Mouse (Mus musculus): ENCODE measurements around the gene Naaladl1. TPM values are rescaled to one million over a fixed set of nuclear protein-coding genes. Genes with fewer than 3 reads are reported as not detected.

Gene Naaladl1
- polyA plus RNA-seq, 1 experiment, result 0.80 TPM

DNA sequence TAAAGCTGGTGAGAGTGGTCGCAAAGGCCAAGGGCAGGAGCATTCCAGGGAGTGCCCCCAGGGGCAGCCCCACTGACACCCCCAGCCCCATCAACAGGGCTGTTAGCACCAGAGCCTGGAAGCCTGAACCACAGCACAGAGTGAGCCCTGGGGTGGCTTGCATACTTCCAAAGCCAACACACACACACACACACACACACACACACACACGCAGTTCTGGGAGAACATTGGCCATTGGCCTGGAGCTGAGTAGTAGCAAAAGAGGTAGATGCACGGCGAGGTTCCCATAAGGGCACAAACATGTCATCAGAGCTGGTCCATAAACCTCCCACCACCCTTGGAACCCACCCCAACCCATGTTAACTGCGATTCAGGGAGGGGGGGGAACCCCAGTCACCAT lies 39.0 kb upstream of the Naaladl1 start:
- peaks cover 12% of the 10 kb centered on the region for H3K4me1 ChIP-seq (ENCODE audit: control insufficient read depth, insufficient read depth, low read length)
- H3K4me3 ChIP-seq (ENCODE audit: insufficient read depth, low read length), result peak overlapping the region; percentile 56
- TF ChIP-seq POLR2A (IDR thresholded peaks at IDR 0.05; ENCODE audit: borderline replicate concordance, low read depth, low read length), result no peak
- no peak for TF ChIP-seq CTCF (IDR thresholded peaks at IDR 0.05; ENCODE audit: low read depth, low read length)
- no peak overlapping the region for H3K27ac ChIP-seq (ENCODE audit: insufficient read depth, low read depth, low read length)

DNA sequence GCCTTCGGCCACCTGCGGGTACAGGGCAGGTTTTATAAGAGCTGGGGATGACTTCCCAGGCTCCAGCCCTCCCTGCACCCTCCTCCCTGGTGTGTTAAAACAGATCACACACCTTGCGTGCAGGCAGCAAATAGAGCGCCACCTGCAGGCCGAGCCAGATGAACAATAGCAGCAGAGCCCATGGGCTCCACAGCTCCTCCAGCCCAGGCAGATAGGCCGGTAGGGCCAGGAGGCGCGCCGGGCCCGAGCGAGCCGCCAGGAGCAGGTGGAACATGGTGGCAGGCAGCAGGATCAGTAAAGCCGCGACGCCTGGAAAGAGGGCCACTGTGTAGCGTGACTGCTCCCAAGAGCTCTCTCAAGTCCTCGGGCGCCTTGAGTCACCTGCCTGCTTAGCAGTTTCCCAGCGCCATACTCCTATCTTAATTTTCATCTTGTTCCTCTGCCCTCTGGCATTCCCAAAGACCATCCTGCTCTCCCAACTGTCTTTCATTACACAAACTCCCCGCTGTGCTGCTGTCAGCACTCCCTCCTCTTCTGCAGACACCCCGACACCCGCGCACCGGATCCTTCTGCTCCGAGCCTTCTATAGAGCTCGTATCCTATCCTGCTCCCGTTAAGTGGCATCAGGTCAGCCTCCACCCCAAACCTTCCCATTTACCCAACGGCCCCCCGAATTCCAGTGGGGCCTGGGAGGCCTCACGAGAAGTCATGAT lies 38.4 kb upstream of the Naaladl1 start:
- Histone ChIP-seq H3K27ac (ENCODE audit: insufficient read depth, low read depth, low read length) (peak overlapping the region; percentile 31), H3K4me3 (ENCODE audit: insufficient read depth, low read length) (peak overlapping the region; percentile 56), H3K4me1 (ENCODE audit: control insufficient read depth, insufficient read depth, low read length) (peaks cover 12% of the 10 kb centered on the region)
- TF ChIP-seq POLR2A (IDR thresholded peaks at IDR 0.05; ENCODE audit: borderline replicate concordance, low read depth, low read length) (no peak), CTCF (IDR thresholded peaks at IDR 0.05; ENCODE audit: low read depth, low read length) (peak; percentile 88)

DNA sequence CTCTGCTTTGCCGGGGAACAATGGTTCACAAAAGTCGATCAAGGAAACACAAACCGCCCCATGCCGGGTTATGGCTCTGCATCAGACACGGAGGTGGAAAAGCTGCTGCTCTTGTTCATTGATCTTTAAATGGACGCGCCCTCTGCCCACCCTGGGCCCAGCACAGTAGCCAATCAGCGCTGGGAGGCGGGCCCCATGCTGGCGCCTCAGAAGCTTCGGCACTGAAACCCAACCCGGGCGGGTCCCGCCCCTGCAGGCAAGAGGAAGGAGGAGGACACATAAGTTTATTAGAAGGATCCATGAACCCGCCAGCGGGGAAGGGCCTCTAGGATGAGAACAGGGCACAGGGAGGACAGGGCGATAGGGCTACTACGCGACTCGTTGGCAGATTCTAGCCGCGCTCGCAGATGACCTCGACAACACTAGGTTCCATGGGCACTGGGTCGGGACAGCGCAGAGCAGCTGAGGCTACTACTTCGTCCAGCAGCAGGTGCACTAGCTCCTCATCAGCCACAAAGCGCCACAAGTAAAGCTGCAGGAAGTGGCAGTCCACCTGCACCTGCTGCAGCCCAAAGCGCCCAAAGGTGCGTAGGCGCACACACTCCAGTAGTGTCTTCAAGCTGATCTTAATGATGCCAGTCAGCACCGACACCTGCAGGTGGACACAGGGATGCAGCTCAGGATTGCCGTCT lies 37.7 kb upstream of the Naaladl1 start, which contains the start of gene Tm7sf2:
Gene Tm7sf2 (minus strand): TSS at position 650 of the 692 bp plus-strand sequence.
- no peak for TF ChIP-seq POLR2A (IDR thresholded peaks at IDR 0.05; ENCODE audit: borderline replicate concordance, low read depth, low read length)
- TF ChIP-seq CTCF (IDR thresholded peaks at IDR 0.05; ENCODE audit: low read depth, low read length), result no peak
- peaks cover 7% of the 10 kb centered on the region for H3K4me1 ChIP-seq (ENCODE audit: control insufficient read depth, insufficient read depth, low read length)
- H3K27ac ChIP-seq (ENCODE audit: insufficient read depth, low read depth, low read length), result peak within 1 kb of the TSS; percentile 31
- peak within 1 kb of the TSS; percentile 56 for H3K4me3 ChIP-seq (ENCODE audit: insufficient read depth, low read length)

DNA sequence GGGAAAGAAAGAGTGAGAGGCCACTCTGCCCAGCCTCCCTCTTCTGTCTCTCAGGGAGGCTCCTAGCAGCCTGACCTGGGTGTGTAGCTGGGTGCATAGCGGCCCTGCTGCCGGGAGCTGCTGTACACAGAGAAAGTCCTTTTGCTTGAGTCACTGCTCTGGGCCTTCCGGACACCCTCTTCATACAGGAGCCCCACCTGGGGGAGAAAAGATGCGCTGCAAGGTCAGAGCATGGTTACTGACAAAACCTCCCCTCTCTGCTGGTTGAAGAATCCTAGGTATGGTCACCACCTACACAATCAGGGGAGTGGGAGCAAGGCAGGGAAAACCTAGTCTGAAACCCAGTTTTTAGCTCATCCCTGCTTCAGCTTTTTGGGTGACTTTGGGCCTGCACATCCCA lies 36.6 kb upstream of the Naaladl1 start:
- TF ChIP-seq POLR2A (IDR thresholded peaks at IDR 0.05; ENCODE audit: borderline replicate concordance, low read depth, low read length), result no peak
- TF ChIP-seq CTCF (IDR thresholded peaks at IDR 0.05; ENCODE audit: low read depth, low read length), result no peak
- Histone ChIP-seq H3K4me1 (ENCODE audit: control insufficient read depth, insufficient read depth, low read length) (peaks cover 11% of the 10 kb centered on the region), H3K4me3 (ENCODE audit: insufficient read depth, low read length) (no peak overlapping the region), H3K27ac (ENCODE audit: insufficient read depth, low read depth, low read length) (no peak overlapping the region)

DNA sequence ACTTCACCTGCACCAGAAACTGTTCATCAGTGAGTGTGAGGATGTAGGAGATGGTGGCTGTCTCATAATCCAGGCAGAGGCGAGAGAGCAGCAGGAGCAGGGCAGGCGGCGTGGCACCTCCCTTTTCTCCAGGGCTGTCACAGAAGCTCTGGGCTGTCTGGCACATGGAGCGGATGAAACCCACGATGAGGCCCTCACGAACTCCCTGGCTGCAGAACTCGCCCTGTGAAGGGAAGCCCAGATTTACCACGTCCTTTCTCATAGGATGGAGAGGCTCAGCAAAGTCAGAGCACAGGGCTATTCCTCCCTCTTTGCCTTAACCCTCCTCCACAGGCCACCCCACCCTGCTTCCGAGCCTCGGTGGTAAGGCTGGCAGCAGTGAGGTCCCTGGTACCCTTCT lies 35.7 kb upstream of the Naaladl1 start:
- no peak overlapping the region for H3K4me3 ChIP-seq (ENCODE audit: insufficient read depth, low read length)

DNA sequence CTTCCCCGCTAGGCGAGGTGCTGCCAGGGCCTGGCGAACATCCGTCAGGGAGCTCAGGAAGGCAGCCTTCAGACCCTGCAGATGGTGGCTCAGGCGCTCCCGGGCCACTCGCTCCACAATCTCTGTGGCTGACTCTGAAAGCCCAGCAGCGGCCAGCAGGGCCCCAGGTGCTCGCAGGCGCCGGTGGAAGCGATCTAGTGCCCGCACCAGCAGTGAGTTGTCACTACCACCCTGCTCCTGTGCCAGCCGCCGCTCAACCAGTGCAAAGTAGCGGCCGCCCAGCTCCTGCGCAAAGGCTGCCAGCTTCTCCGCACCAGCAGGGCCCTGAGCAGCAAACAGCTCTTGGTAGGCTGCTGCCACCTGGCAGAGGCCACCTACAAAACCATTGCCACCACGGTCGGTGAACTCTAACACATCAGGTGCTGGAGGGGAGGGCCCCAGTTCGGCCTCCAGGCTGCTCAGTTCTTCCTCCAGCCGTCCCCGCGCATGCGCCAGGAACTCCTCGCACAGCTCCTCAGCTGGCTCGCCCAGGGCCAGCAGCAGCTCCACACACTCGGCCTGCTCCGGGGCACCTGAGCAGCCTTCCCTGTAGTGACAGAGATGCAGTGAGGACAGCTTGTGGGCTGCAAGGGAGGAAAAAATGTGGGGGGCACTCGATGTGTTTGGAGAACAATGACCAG lies 34.9 kb upstream of the Naaladl1 start:
- no peak for TF ChIP-seq POLR2A (IDR thresholded peaks at IDR 0.05; ENCODE audit: borderline replicate concordance, low read depth, low read length)
- TF ChIP-seq CTCF (IDR thresholded peaks at IDR 0.05; ENCODE audit: low read depth, low read length), result no peak
- Histone ChIP-seq H3K27ac (ENCODE audit: insufficient read depth, low read depth, low read length) (no peak overlapping the region), H3K4me1 (ENCODE audit: control insufficient read depth, insufficient read depth, low read length) (peaks cover 26% of the 10 kb centered on the region), H3K4me3 (ENCODE audit: insufficient read depth, low read length) (no peak overlapping the region)

More for the DNA sequence above, 35.7 kb upstream of the Naaladl1 start:
- TF ChIP-seq POLR2A (IDR thresholded peaks at IDR 0.05; ENCODE audit: borderline replicate concordance, low read depth, low read length), result no peak
- TF ChIP-seq CTCF (IDR thresholded peaks at IDR 0.05; ENCODE audit: low read depth, low read length), result no peak
- peaks cover 18% of the 10 kb centered on the region for H3K4me1 ChIP-seq (ENCODE audit: control insufficient read depth, insufficient read depth, low read length)
- H3K27ac ChIP-seq (ENCODE audit: insufficient read depth, low read depth, low read length), result no peak overlapping the region

DNA sequence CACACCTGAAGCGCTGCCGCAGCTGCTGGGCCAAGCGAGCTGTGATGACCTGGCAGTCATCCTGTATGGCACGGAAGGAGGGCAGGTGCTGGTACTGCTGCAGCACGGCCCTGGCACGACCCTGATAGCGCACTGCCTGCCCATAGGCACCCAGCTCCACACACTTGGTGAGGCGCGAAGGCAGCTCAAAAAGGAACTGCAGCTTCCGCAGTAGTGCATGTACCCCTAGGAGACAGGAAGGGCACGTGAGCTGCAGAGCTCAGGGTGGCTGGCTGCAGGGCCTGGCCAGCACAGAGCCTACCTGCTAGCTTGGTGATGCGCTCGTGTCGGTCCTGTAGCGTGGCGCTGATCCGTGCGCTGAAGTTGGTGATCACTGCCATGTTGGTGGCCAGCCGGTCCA lies 34.3 kb upstream of the Naaladl1 start:
- H3K4me1 ChIP-seq (ENCODE audit: control insufficient read depth, insufficient read depth, low read length), result peaks cover 31% of the 10 kb centered on the region
- H3K27ac ChIP-seq (ENCODE audit: insufficient read depth, low read depth, low read length), result no peak overlapping the region
- TF ChIP-seq CTCF (IDR thresholded peaks at IDR 0.05; ENCODE audit: low read depth, low read length), result no peak
- TF ChIP-seq POLR2A (IDR thresholded peaks at IDR 0.05; ENCODE audit: borderline replicate concordance, low read depth, low read length), result no peak
- no peak overlapping the region for H3K4me3 ChIP-seq (ENCODE audit: insufficient read depth, low read length)

DNA sequence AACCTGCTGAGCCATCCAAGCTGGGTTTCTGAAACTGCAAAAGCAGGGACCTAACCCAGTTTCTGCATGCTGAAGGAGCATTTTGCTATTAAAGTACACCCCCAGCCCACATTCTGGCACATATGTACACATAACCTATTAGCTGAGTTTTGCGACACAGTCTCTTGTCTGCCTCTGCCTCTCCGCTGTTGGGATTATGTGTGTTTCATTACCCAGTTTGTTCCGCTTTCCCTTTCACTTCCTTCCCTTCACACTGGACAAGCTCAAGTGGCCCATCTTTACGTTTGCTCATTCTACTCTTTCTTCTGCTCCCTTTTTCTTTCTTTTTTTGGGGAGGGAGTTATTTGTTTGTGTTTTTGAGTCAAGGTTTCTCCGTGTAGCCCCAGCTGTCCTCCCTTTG lies 31.7 kb upstream of the Naaladl1 start:
- Histone ChIP-seq H3K4me1 (ENCODE audit: control insufficient read depth, insufficient read depth, low read length) (peaks cover 25% of the 10 kb centered on the region), H3K27ac (ENCODE audit: insufficient read depth, low read depth, low read length) (peak overlapping the region; percentile 85), H3K4me3 (ENCODE audit: insufficient read depth, low read length) (peak overlapping the region; percentile 43)
- TF ChIP-seq CTCF (IDR thresholded peaks at IDR 0.05; ENCODE audit: low read depth, low read length) (no peak), POLR2A (IDR thresholded peaks at IDR 0.05; ENCODE audit: borderline replicate concordance, low read depth, low read length) (no peak)

DNA sequence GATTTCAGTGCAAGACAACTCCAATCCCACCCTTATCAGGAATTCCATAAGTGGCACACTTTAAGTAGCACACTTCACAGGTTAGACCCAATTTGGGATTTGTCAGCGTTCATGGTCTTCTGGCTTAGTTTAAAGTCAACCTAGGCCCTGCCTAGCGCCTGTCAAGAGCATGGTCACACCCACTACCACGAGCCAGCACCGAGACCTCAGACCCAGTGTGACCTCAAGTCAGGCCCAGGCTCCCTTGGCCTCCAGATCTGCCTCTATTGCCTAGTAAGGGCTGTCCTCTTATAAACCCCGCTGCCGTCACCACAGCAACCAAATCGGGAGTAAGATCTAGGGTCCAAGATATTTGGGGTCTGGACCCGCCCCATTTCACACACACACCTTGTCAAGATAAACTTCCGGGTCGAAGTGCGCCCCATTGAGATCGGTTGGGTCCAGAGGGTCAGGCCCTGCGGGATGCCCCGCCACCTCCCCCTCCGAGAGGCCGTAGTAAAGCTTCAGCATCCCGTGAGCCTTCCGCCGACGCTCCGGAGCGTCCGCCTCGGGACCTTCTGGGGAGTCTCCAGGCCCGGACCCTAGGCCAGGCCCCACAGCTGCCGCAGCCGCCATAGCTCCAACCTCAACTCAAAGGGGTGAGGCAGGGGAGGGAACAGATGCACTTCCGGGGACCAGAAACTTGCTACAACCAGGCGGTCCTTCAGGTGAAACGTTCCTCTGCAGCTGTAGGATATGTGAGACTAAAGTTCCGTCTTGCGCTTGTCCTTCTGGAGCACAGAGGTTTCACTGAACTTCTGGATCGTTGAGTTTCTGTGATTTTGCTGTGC lies 28.8 kb upstream of the Naaladl1 start, which contains the start of gene Vps51:
Gene Vps51 (minus strand): TSS at position 668 of the 830 bp plus-strand sequence.
- Histone ChIP-seq H3K27ac (ENCODE audit: insufficient read depth, low read depth, low read length) (peak within 1 kb of the TSS; percentile 47), H3K4me3 (ENCODE audit: insufficient read depth, low read length) (peak within 1 kb of the TSS; percentile 77), H3K4me1 (ENCODE audit: control insufficient read depth, insufficient read depth, low read length) (peaks cover 25% of the 10 kb centered on the region)
- TF ChIP-seq POLR2A (IDR thresholded peaks at IDR 0.05; ENCODE audit: borderline replicate concordance, low read depth, low read length) (no peak), CTCF (IDR thresholded peaks at IDR 0.05; ENCODE audit: low read depth, low read length) (no peak)

Data from bone marrow macrophage, adult 2 months (primary cell).